In the genomic region with DNA sequence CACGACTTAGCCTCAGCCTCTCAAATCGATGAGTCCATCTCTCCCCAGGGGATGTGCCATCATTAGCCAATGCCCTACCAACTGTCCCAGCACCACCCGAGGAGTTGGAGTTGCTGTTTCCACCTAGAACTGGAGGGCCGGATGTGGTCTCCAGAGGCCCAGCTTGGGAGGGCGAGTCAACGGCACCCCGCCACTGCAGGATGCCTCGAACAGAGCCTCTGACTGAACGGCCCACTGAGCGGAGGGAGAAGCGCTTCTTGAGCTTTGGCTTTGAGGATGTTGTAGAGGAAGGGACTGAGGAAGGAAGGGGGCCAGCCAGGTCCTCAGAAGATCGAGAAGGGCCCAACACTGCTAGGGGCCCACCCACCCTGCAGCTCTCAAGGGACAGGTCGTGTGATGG, we compare ENCODE assay signal across 12 mouse cellular contexts. TPM values are rescaled to one million over a fixed set of nuclear protein-coding genes. Genes with fewer than 3 reads are reported as not detected.
A peak's percentile ranks its signal among the peaks of the same experiment; 100 is the strongest.
DNase-seq lines count a peak whose midpoint lies in the region; ATAC-seq lines count a peak whose summit lies in the region.
"Had no signal": no experiment of that assay in that cellular context is flagged by ENCODE, and none has a peak within 500 bp of the region (broad histone marks: within the 10 kb centered on the region; RNA-seq: fewer than 3 reads in every experiment).

No protein-coding gene starts in this region.

- no peak overlapping the region for H3K27ac ChIP-seq in heart, embryonic 11.5 days (ENCODE audit: low read depth, low read length)
- H3K27ac ChIP-seq: hindbrain, embryonic 15.5 days had no signal

- H3K4me2 ChIP-seq in heart, embryonic 11.5 days: no peak overlapping the region
- H3K4me2 ChIP-seq: hindbrain, embryonic 15.5 days had no signal

- no peaks in the 10 kb centered on the region for H3K9me3 ChIP-seq in heart, embryonic 11.5 days (replicated peaks; ENCODE audit: control insufficient read depth, low read length)
- H3K9me3 ChIP-seq: hindbrain, embryonic 15.5 days had no signal

- intact Hi-C loops in left cerebral cortex, postnatal 4 days (cut with DNase I): no loop called here

- H3K4me1 ChIP-seq in heart, embryonic 11.5 days (ENCODE audit: control insufficient read depth, insufficient read depth, low read length): peaks cover 14% of the 10 kb centered on the region

- DNase-seq in testis, postnatal 10 days (ENCODE audit: low spot score): peak; percentile 45
- DNase-seq in testis, postnatal 14 days (ENCODE audit: low spot score): no peak
- peak; percentile 71 to 79 for DNase-seq in natural killer cell, adult 2 months (ENCODE audit: low spot score in 2 of 2)
- DNase-seq in thymus, postnatal 4 days: peak; percentile 78
- no peak for DNase-seq in adrenal gland, adult (ENCODE audit: inconsistent age in 2 of 2, low spot score in 1 of 2)
- no peak for DNase-seq in left cerebral cortex, postnatal 4 days
- DNase-seq: cerebellum, adult 18-20 months had no signal

- H3K36me3 ChIP-seq in heart, embryonic 11.5 days (ENCODE audit: control insufficient read depth, insufficient read depth, low read length): peaks cover 33% of the 10 kb centered on the region

- H3K9ac ChIP-seq in heart, embryonic 11.5 days (ENCODE audit: low read depth, low read length): no peak overlapping the region
- H3K9ac ChIP-seq: hindbrain, embryonic 15.5 days had no signal

- no peak overlapping the region for H3K4me3 ChIP-seq in heart, embryonic 11.5 days (ENCODE audit: low read depth, low read length)
- H3K4me3 ChIP-seq: erythroblast, embryonic 14.5 days; hindbrain, embryonic 15.5 days had no signal

- H3K27me3 ChIP-seq in heart, embryonic 11.5 days (ENCODE audit: control insufficient read depth, insufficient read depth, low read length): no peaks in the 10 kb centered on the region
- H3K27me3 ChIP-seq: hindbrain, embryonic 15.5 days had no signal

- peak; percentile 38 for ATAC-seq in hematopoietic stem cell, adult 5-6 weeks (replicated peaks in 1 of 2; ENCODE audit: insufficient read depth in 1 of 2, low FRiP score in 2 of 2, low TSS enrichment in 1 of 2, low read depth in 1 of 2, poor library complexity in 2 of 2, severe bottlenecking in 2 of 2)
- ATAC-seq in heart, embryonic 11.5 days (replicated peaks; ENCODE audit: insufficient number of reproducible peaks, low FRiP score, low TSS enrichment): no peak

- WGBS in heart, embryonic 11.5 days (ENCODE audit: insufficient replicate concordance): 90% methylated on average over 13 of the region's 13 CpGs

RNA-seq across cellular contexts. Expression of gene Sh2b1, which starts 2.9 kb away (rescaled TPM):
- 15.3 and 20.9 TPM in 2 replicates for total RNA-seq in hematopoietic stem cell, adult 5-6 weeks (2017)
- 10 to 100 TPM; 72.5 to 77.7 TPM for total RNA-seq in left cerebral cortex, postnatal 4 days (2021)
- polyA plus RNA-seq in heart, embryonic 11.5 days (2014; fragmentation: Nextera tagmentation; extraction: Ambion mirVana): 33.7 and 36.0 TPM in 2 replicates

RNA-seq across cellular contexts. Expression of gene Atp2a1, which starts 9.4 kb away (rescaled TPM):
- 0.30 TPM in 1 of 2 replicates, not detected in the other for total RNA-seq in hematopoietic stem cell, adult 5-6 weeks (2017)
- under 1 TPM in 1 of 2 experiments, not detected in 1; 0.12 TPM for total RNA-seq in left cerebral cortex, postnatal 4 days (2021)
- 5.0 and 7.5 TPM in 2 replicates for polyA plus RNA-seq in heart, embryonic 11.5 days (2014; fragmentation: Nextera tagmentation; extraction: Ambion mirVana)
- polyA plus RNA-seq: erythroblast, embryonic 14.5 days; stomach, embryonic 14.5 days had no signal

RNA-seq across cellular contexts. Expression of gene Tufm, which starts 14.9 kb away (rescaled TPM):
- 48.1 and 99.2 TPM in 2 replicates for total RNA-seq in hematopoietic stem cell, adult 5-6 weeks (2017)
- 10 to 100 TPM; 80.9 to 96.5 TPM for total RNA-seq in left cerebral cortex, postnatal 4 days (2021)
- 167 and 187 TPM in 2 replicates for polyA plus RNA-seq in heart, embryonic 11.5 days (2014; fragmentation: Nextera tagmentation; extraction: Ambion mirVana)

RNA-seq across cellular contexts. Expression of gene Atxn2l, which starts 30.9 kb away (rescaled TPM):
- total RNA-seq in hematopoietic stem cell, adult 5-6 weeks (2017): 40.0 and 40.2 TPM in 2 replicates
- 100 to 1,000 TPM; 164 to 165 TPM for total RNA-seq in left cerebral cortex, postnatal 4 days (2021)
- 38.2 and 39.9 TPM in 2 replicates for polyA plus RNA-seq in heart, embryonic 11.5 days (2014; fragmentation: Nextera tagmentation; extraction: Ambion mirVana)

RNA-seq across cellular contexts. Expression of gene Rabep2, which starts 43.7 kb away (rescaled TPM):
- total RNA-seq in hematopoietic stem cell, adult 5-6 weeks (2017): 33.8 and 36.4 TPM in 2 replicates
- 10 to 100 TPM; 18.6 to 19.9 TPM for total RNA-seq in left cerebral cortex, postnatal 4 days (2021)
- 18.1 and 23.0 TPM in 2 replicates for polyA plus RNA-seq in heart, embryonic 11.5 days (2014; fragmentation: Nextera tagmentation; extraction: Ambion mirVana)

Comparison
In these comparisons a context has a peak if more than half of its experiments do, and no peak if none do; other contexts are left out.
1. DNase-seq: peak in testis, postnatal 10 days (single experiment), natural killer cell, adult 2 months (2 of 2) and thymus, postnatal 4 days (single experiment); none in testis, postnatal 14 days (single experiment), adrenal gland, adult (0 of 2) and left cerebral cortex, postnatal 4 days (single experiment).